Mouse (Mus musculus): Measurements from ENCODE around the gene Gm17728. TPM values are rescaled to one million over a fixed set of nuclear protein-coding genes. Genes with fewer than 3 reads are reported as not detected.
"Not testable (repeated sequence)": the region's sequence is repeated elsewhere in the genome, so short reads cannot be mapped to it uniquely, and the experiment has no call there.

Gm17728 gene
- not detected in 2 replicates for total RNA-seq (2021)
- long read RNA-seq, experiment 1: 0 reads
- long read RNA-seq, experiment 2: 0 reads

DNA sequence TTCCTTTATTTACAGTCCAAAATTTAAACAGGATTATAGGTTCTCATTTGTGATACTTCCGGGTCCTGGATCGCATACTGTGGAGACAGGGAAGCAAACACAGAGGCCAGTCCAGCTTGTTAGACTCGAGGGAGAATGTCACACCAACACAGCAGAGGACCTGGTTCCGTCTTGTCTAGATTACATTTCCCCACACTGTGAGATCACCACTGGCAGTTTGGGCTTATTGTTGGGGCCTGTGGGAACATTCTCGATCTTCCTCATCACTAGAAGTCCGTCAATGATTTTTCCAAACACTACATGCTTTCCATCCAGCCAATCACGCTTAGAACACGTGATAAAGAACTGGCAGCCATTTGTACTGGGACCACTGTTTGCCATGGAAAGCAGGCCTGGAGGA lies at the start of gene Gm17728:
Gene Gm17728, plus strand, starts transcription at position 301 of the 400 bp plus-strand sequence.
- not testable (repeated sequence) for DNase-seq

DNA sequence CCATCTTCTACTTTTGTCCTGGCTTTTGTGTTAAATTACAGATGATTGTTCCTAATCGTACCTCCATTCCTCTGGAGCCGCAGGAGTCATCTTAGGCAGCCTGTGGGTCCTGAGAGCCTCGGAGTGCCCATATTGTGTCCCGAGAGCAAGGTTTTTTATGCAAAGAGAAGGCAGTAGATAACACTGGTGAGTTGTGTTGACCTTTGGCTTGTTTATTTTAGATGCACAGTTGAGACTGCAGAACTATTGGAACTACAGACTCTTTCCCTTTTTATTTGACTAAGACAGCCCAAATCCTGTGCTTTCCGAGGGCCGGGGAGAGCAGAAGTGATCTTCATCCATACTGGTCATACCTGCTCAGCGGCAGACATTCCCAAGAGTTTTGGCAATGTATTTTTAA lies 24.4 kb upstream of the Gm17728 start:
- no peak for DNase-seq

DNA sequence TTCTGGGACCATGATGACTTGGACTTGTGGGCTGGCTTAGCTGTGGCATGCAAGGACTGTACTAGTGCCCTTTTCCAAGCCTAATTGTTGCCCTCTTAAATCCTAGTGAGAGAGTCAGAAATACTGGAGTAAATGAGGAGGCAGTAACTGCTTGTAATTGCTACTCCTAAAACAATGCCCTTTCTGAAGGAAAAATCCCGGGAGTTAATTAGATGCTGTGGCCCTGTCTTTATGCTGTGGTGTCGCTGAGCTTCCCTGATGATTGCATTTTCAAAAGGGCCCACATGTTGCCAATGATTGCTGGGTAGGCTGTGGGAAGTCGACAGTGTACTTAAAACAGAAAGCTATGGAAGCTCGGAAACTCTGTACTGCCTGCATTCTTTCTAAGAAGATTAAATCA lies 23.3 kb upstream of the Gm17728 start:
- no peak for DNase-seq

DNA sequence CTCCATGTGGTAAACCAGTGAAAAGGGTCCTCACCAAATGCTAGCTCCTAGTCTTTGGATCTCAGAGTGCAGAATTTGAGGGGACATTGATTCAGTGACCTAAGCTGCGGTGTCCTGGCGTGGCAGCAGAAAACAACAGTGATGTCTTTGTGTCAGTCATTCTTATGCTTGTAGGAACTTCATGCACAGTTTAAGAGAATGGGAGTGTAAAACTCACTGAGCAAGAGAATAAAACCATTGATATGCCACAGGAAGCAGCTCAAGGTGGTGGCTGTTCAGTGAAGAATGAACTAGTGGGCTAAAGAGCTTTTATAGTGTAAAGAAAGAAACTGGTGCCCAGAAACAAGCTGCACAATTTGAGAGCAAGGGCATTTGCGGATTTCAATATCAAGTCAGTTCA lies 17.9 kb upstream of the Gm17728 start:
- no peak for DNase-seq

DNA sequence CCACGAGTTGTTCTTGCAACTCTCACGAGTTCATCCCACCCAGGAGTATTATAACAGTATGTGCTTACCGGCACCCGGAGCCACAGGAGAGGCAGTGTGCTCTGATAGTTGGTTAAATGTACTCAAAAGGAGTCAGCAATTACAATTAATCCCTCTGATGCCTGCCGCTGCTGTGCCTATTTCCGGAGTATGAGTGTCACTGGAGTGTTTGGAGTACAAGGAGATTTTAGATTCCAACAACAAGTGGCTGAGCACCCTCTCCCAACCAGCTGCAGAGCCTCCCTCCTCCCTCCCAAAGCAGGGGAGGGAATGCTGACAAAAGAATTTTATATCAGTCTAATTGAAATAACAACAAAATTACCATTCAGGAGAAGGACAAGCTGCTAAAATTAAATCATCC lies 14.2 kb upstream of the Gm17728 start:
- DNase-seq: no peak

DNA sequence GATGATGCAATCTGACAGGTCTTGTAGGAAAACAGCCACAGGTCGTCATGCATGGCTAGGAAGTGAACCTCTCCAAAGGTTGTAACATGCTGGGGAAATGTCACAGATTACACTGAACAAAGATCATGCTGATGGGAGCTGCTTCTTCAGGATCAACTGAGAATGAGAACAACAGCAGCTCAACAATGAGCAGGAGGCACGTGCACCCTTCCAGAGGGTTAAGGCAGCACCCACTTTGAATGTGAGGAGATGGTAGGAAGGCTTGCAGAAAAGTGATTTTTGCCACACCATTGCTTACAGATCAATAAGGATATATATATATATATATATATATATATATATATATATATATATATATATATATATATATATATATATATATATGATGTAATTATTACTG lies 2.8 kb upstream of the Gm17728 start:
- no peak for DNase-seq

DNA sequence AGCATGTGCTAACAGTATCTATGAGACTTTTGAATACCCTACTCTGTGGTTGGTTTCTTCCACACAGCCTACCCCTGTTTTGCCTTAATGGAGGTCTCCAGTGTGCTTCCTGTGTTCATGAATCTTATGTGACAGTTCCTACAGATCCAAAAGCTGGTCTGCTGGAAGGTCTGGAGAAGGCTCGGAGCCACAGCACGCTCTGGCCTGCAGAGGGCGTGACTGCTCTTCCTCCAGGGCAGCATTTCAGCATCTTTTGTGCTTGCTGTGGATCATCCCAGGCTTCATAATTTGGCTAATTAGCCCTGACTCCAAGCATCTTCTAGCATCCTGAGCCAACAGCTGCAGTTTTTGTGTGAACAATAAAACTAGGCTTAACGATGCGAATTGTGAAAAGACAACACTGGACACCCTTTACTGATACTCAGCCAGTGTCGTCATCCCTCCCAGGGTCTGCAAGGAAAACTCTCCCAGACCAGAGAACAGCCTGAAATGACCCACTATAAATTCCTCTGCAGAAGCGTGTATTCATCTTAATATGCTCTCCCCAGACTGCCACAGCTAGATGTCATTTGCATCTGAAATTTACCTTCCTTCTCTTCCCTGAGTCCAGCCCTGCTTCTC lies 6.6 kb downstream of the Gm17728 start:
- no peak for DNase-seq

DNA sequence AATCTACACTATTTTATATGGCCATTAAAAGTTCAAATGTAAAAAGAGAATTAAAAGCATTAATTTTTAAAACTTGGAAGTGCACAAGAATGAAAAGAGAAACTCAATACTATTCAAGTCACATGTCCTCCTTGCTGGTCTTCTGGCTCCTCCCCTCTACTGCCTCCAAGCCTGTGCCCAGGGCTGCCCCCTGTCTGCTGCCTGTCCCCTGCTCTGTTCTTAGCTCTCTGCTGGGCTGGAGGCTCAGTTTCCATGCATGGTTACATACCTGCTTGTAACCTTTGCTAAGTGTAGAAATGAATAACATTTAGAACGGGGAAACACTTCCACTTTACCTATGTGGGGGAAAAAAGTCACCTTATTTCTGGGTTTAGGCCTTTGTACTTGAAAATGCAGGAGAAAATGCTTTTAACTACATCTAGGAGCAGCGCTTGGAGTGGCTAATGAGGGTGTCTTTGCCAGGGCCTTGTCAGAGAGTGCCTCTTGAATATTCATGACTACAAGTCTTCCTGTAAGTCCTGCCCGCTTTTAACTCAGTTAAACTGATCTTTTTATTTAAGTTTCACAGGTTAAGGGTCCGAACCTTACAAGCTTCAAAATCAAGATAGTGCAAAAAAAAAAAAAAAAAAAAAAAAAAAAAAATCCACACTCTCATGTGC lies 18.3 kb downstream of the Gm17728 start:
- no peak for DNase-seq

DNA sequence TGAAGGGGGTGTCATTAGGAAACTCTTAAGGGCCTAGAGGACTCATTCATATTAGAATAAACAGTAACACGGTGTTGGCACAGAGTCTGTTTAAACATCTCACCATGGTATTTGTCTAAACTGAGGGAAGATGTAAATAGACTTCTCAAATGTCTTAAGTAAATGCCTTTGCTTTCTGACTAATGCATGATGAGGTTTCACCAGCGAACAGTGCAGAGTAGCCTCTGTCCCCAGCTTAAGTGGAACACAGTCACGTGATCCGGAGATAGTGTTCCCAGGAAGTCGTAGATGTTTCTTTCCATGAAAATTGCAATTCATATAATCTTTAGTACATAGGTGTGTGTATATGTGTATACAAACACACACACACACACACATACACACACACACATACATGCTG lies 34.5 kb downstream of the Gm17728 start:
- DNase-seq: no peak

DNA sequence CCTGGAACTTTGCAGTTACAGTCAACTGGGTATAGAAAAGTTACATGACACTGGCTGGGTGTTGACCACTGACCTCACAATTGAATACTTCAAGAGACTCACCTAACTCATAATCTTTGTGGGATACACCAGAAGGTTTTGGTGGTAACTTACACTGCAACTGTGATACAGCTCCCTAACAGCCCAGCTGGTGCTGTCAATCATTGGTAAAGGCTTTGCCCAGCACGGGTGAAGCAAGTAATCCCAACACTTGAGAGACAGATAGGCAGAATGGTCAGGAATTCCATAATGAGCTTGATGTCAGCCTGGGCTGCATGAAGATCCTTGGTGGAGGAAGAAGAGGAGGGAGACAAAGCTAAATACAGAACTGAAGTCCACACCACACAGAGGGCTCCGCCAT lies 39.0 kb downstream of the Gm17728 start:
- DNase-seq: no peak

Other genes with a start within 250 kb of the Gm17728 start
- not detected in 2 replicates for gene Pabpc6, start 247.7 kb downstream of the Gm17728 start, total RNA-seq (2021)